Mouse (Mus musculus) kidney, adult 2 months (tissue): ENCODE results near the gene Slc51a. TPM values are rescaled to one million over a fixed set of nuclear protein-coding genes. Genes with fewer than 3 reads are reported as not detected.

Experiments
- DNase-seq: peaks from one replicate; pipeline ENCODE4 v3.0.0; 2021
- H3K27ac ChIP-seq: fragments of 200-500 bp; 2 replicates; pipeline ENCODE4 v1.5.1; 2012; ENCODE audit warnings: low read depth, low read length, control low read depth, inconsistent platforms; ENCODE audit not compliant: insufficient read depth
- H3K27me3 ChIP-seq: fragments of 200-500 bp; replicated peaks from 2 replicates; pipeline ENCODE4 v1.6.1; 2012; ENCODE audit warnings: mild to moderate bottlenecking, moderate library complexity, low read length, inconsistent platforms; ENCODE audit not compliant: control insufficient read depth, insufficient read depth
- H3K36me3 ChIP-seq: fragments of 200-500 bp; 2 replicates; pipeline ENCODE4 v1.6.1; 2012; ENCODE audit warnings: mild to moderate bottlenecking, moderate library complexity, low read length, inconsistent platforms; ENCODE audit not compliant: control insufficient read depth, insufficient read depth
- H3K4me1 ChIP-seq: fragments of 200-500 bp; 2 replicates; pipeline ENCODE4 v1.6.1; 2011; ENCODE audit warnings: low read length; ENCODE audit not compliant: control insufficient read depth, insufficient read depth
- H3K4me3 ChIP-seq: fragments of 200-500 bp; 2 replicates; pipeline ENCODE4 v1.5.1; 2011; ENCODE audit warnings: mild to moderate bottlenecking, low read depth, low read length, control low read depth; ENCODE audit not compliant: insufficient read depth
- CTCF ChIP-seq: fragments of 200-500 bp; conservative IDR thresholded peaks from 2 replicates; pipeline ENCODE4 v1.5.1; 2011; ENCODE audit warnings: low read depth, mild to moderate bottlenecking, control low read depth, low read length, moderate library complexity, mixed read lengths; ENCODE audit not compliant: insufficient read depth, insufficient read length
- POLR2A ChIP-seq: fragments of 200-500 bp; IDR thresholded peaks from one replicate; pipeline ENCODE4 v1.6.1; 2011; ENCODE audit warnings: low read depth, low read length, control low read depth
- WGBS: fragments of 180-500 bp; shearing (Covaris S2); methylation state at CpG from one replicate; pipeline ENCODE4 v1.1.7; 2018; 5-methylcytosine and 5-hydroxymethylcytosine counted together
- polyA plus RNA-seq: library from polyadenylated mRNA; depleted of rRNA; stranded (reverse); fragments of >200 nt; gene quantifications from 2 replicates; pipeline ENCODE4 v1.2.3, GENCODE M21; 2012

Slc51a gene
- polyA plus RNA-seq, 1 experiment: 97.3 TPM

DNA sequence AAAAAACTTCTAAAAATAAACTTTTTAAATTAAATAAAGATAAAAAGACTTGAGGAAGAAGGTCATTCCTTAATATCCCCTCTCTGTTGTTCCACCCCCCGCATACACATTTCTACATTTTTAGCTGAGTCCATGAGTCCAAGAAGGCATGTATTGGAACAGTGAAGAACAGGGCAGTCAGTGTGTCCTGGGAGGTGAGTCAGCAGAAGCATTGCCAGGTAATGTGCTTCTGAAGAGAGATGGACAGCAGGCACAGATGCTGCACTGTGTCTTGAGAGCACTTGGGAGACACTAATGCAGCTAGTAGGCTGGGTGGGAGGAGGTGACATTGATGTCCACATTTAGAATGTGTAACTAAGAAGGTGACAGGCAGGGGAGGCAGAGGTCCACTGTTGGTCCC, 50.4 kb downstream of the Slc51a start:
- H3K4me1 ChIP-seq: peaks cover 26% of the 10 kb centered on the region; the same call in 1 of the 2 replicates
- 71% methylated on average over 1 of the region's 1 CpGs for WGBS
- no peaks in the 10 kb centered on the region for H3K36me3 ChIP-seq
- H3K27ac ChIP-seq: no peak overlapping the region
- no peaks in the 10 kb centered on the region for H3K27me3 ChIP-seq
- TF ChIP-seq CTCF: no peak
- no peak for TF ChIP-seq POLR2A
- DNase-seq: peak; percentile 57
- no peak overlapping the region for H3K4me3 ChIP-seq

GRCm38 (mm10) chr16:32436657-32437056, 51.0 kb downstream of the Slc51a start:
- no peak for DNase-seq
- no peaks in the 10 kb centered on the region for H3K36me3 ChIP-seq
- TF ChIP-seq POLR2A: no peak
- no peak for TF ChIP-seq CTCF
- peaks cover 30% of the 10 kb centered on the region; the same call in 1 of the 2 replicates for H3K4me1 ChIP-seq
- H3K4me3 ChIP-seq: no peak overlapping the region
- 42% methylated on average over 1 of the region's 1 CpGs for WGBS
- H3K27ac ChIP-seq: 0 out of 2 replicates have a peak overlapping the region, but pooled peaks have one; percentile 31
- H3K27me3 ChIP-seq: no peaks in the 10 kb centered on the region

DNA sequence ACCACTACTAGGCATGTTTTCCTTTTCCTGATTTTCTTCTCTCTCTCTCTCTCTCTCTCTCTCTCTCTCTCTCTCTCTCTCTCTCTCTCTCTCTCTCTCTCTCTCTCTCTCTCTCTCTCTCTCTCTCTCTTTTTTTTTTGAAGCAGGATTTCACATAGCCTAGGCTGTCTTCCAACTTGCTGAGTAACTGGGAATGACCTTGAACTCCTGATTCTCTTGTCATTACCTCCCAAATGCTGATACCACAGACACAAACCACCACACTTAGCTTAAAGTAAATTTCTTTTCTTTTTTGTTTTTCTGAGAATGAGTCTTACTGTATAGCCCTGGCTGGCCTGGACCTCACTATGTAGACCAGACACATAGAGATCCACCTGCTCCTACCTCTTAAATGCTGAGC, 53.0 kb downstream of the Slc51a start:
- Histone ChIP-seq H3K27ac (no peak overlapping the region), H3K4me3 (no peak overlapping the region), H3K4me1 (peaks cover 24% of the 10 kb centered on the region), H3K36me3 (no peaks in the 10 kb centered on the region), H3K27me3 (no peaks in the 10 kb centered on the region)
- no peak for DNase-seq
- TF ChIP-seq CTCF (no peak), POLR2A (no peak)

DNA sequence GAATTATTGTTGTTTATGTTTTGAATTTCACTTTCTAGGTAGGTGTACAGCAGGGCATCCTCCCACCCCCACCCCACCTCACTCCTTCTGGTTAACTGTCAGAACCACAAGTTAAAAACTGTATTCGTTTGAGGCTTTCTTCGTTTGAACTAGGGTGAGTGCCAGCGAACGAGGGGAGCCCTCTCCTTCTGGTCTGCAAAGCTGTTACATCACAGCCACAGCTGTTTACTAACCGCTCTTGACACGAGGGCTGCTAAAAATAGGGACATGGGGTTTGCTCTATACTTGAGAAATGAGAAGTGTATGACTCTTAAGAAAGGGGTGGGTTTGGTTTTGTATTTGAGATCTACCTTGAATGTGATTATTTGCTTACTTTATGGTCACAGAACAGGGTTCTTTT, 53.6 kb downstream of the Slc51a start:
- TF ChIP-seq CTCF (no peak), POLR2A (no peak)
- H3K4me3 ChIP-seq: no peak overlapping the region
- peaks cover 29% of the 10 kb centered on the region for H3K4me1 ChIP-seq
- H3K27me3 ChIP-seq: no peaks in the 10 kb centered on the region
- DNase-seq: peak; percentile 33
- no peak overlapping the region for H3K27ac ChIP-seq
- WGBS: 40% methylated on average over 6 of the region's 6 CpGs
- no peaks in the 10 kb centered on the region for H3K36me3 ChIP-seq

DNA sequence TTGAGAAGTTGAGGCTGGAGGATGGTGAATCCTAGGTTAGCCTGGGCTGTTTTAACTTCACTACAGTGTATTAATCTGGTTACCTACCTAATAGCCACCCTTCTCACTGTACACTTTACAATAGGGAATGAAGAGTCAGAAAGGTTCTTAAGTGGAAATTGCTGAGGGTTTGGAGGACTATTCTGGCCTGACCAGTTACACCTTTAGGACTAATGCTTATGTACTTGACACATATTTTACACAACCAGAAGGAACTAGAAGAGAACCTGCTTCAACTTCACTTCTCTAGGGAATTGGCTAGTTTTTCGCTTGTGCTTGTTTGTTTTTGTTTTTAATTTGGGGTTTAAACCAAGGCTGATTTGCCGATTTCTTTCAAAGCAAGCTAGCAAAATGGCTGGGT, 54.5 kb downstream of the Slc51a start:
- WGBS: 81% methylated on average over 2 of the region's 2 CpGs
- no peaks in the 10 kb centered on the region for H3K27me3 ChIP-seq
- H3K27ac ChIP-seq: no peak overlapping the region
- H3K4me1 ChIP-seq: peaks cover 31% of the 10 kb centered on the region
- TF ChIP-seq CTCF: no peak
- TF ChIP-seq POLR2A: no peak
- DNase-seq: no peak
- H3K36me3 ChIP-seq: no peaks in the 10 kb centered on the region
- H3K4me3 ChIP-seq: no peak overlapping the region

- Histone ChIP-seq H3K36me3 (no peaks in the 10 kb centered on the region), H3K27ac (no peak overlapping the region), H3K27me3 (no peaks in the 10 kb centered on the region), H3K4me1 (peaks cover 30% of the 10 kb centered on the region), H3K4me3 (peak overlapping the region; percentile 30; the same call in 1 of the 2 replicates)
- WGBS: 89% methylated on average over 1 of the region's 1 CpGs
- TF ChIP-seq POLR2A: no peak
- TF ChIP-seq CTCF: no peak
- DNase-seq: no peak
These were observed 55.8 kb downstream of the Slc51a start for GRCm38 (mm10) chr16:32431926-32432325.

- WGBS: under 1% methylated on average over 28 of the region's 28 CpGs
- no peaks in the 10 kb centered on the region for H3K36me3 ChIP-seq
- peaks cover 22% of the 10 kb centered on the region for H3K4me1 ChIP-seq
- DNase-seq: no peak
- TF ChIP-seq POLR2A (no peak), CTCF (no peak)
- H3K4me3 ChIP-seq: peak overlapping the region; percentile 98
- H3K27me3 ChIP-seq: no peaks in the 10 kb centered on the region
- H3K27ac ChIP-seq: peak overlapping the region; percentile 97
These were observed 56.6 kb downstream of the Slc51a start for GRCm38 (mm10) chr16:32431047-32431591.
